Mouse (Mus musculus): Measurements from ENCODE around the gene Cdk15. TPM values are rescaled to one million over a fixed set of nuclear protein-coding genes. Genes with fewer than 3 reads are reported as not detected.

Gene Cdk15
- polyA plus RNA-seq, 1 experiment from 2014 or later, result 0.42 TPM

DNA sequence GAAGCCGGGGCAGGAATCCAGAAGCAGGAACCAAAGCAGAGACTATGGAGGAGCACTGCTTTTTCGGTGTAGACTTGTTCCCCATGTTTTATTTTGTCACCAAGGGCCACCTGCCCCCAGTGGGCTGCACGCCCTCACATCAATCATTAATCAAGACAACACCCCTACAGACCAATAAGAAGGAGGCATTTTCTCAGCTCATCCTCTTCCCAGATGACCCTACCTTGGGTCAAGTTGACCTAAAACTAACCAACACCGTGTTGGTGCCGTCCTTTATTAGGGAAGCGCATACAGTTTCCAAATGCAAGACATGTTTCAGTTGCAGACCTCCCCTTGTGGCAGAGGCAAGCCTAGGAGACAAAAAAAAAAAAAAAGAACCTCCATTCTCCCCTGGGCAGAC lies 132.5 kb downstream of the Cdk15 start:
- Histone ChIP-seq H3K27me3 (replicated peaks) (no peaks in the 10 kb centered on the region), H3K27ac (no peak overlapping the region), H3K4me1 (peaks cover 10% of the 10 kb centered on the region), H3K4me3 (no peak overlapping the region), H3K4me2 (replicated peaks) (no peak overlapping the region), H3K9me3 (no peaks in the 10 kb centered on the region), H3K9ac (no peak overlapping the region), H3K36me3 (no peaks in the 10 kb centered on the region)
- WGBS, result 90% methylated on average over 6 of the region's 6 CpGs
- no peak for ATAC-seq (ENCODE audit: low FRiP score, low read depth)

DNA sequence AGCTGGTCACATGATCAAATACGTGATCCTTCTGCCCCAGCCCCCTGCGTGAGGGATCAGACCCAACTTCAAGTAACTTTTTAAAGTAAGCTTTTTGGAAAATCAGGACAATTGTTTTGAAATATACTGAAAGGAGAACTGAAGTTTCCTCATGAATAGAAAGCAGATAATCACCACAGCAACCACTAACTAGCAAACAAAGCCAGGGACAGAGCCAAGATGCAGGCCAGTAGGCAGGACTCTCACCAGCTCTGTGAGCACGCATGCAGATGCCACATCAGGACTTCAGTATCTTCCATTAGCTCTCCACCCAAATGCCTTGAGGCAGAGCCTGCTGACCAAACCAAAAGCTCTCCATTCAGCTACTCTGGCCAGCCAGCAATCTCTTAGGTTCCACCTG lies 135.0 kb downstream of the Cdk15 start:
- peaks cover 32% of the 10 kb centered on the region for H3K4me1 ChIP-seq
- no peak overlapping the region for H3K4me2 ChIP-seq (replicated peaks)
- H3K9ac ChIP-seq, result no peak overlapping the region
- no peak overlapping the region for H3K4me3 ChIP-seq
- H3K27ac ChIP-seq, result no peak overlapping the region
- no peaks in the 10 kb centered on the region for H3K9me3 ChIP-seq
- no peak for ATAC-seq (ENCODE audit: low FRiP score, low read depth)
- no peaks in the 10 kb centered on the region for H3K36me3 ChIP-seq
- 72% methylated on average over 3 of the region's 3 CpGs for WGBS
- no peaks in the 10 kb centered on the region for H3K27me3 ChIP-seq (replicated peaks)

DNA sequence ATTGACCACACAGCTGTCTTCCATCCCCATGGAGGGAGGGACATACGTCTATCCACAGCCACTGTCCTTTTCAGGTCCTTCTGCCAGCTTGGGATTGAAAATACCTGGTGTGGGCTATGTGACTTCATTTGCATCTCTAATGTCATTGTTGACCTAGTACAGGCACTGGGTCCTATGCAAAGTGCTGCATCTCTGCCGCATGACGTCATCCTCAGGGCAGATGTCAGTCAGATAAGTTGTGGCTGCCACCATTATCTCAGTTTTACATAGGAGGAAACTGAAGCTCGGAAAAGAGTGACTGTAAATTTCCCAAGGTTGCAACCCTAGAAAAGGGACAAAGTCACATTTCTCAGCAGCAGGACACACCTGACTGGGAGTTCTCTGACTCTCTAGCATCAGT lies 137.4 kb downstream of the Cdk15 start:
- peak; percentile 46; the same call in 1 of the 2 replicates for ATAC-seq (ENCODE audit: low FRiP score, low read depth)
- Histone ChIP-seq H3K9me3 (no peaks in the 10 kb centered on the region), H3K4me2 (replicated peaks) (no peak overlapping the region), H3K36me3 (no peaks in the 10 kb centered on the region), H3K9ac (no peak overlapping the region), H3K27ac (no peak overlapping the region), H3K4me3 (no peak overlapping the region), H3K4me1 (peaks cover 24% of the 10 kb centered on the region), H3K27me3 (replicated peaks) (no peaks in the 10 kb centered on the region)
- WGBS, result 62% methylated on average over 4 of the region's 4 CpGs

DNA sequence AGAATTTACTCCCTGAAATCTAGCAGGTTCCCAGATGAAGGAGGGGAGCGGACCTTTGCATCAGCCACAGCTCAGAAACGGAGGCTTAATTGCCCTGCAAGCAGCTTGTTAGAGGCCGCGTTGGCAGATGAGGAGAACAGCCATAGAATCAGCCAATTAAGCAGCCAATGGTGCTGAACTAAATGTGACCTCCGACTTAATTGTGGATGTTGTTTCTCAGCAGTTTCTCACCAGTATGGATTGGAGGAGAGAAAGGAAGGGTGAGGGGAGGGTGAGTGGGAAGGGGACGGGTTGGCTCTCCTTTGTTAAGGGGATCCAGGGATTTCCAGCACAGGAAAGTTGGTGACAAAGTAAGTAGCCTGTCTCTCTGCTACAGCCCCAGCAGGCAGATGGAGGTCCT lies 137.9 kb downstream of the Cdk15 start:
- H3K4me2 ChIP-seq (replicated peaks), result no peak overlapping the region
- WGBS, result 8% methylated on average over 6 of the region's 6 CpGs
- peak; percentile 86 for ATAC-seq (ENCODE audit: low FRiP score, low read depth)
- peaks cover 24% of the 10 kb centered on the region for H3K4me1 ChIP-seq
- H3K9me3 ChIP-seq, result no peaks in the 10 kb centered on the region
- H3K27ac ChIP-seq, result no peak overlapping the region
- no peaks in the 10 kb centered on the region for H3K36me3 ChIP-seq
- no peaks in the 10 kb centered on the region for H3K27me3 ChIP-seq (replicated peaks)
- H3K4me3 ChIP-seq, result no peak overlapping the region
- H3K9ac ChIP-seq, result no peak overlapping the region

DNA sequence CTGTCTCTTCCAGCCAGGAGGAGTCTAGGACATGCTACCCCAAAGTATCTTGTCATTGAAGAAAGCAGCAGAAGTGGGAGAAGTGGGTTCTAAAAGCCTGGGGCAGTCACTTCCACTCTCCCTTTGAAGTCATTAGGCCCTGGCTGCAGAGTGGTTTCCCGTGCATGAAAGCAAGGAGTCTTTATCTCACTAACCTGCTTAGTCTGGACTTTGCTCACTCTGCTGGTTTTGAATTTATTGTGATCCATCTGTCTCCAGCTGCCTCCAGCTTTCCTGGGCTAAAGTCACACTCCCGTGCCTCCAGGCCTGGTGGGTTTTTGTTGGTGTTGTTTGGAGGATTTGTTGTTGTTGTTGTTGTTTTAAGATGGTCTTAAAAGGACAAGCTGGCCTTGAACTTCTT lies 139.3 kb downstream of the Cdk15 start:
- WGBS, result 42% methylated on average over 2 of the region's 2 CpGs
- Histone ChIP-seq H3K9ac (no peak overlapping the region), H3K36me3 (no peaks in the 10 kb centered on the region), H3K27me3 (replicated peaks) (no peaks in the 10 kb centered on the region), H3K9me3 (no peaks in the 10 kb centered on the region), H3K4me3 (no peak overlapping the region), H3K4me2 (replicated peaks) (no peak overlapping the region), H3K4me1 (peaks cover 24% of the 10 kb centered on the region), H3K27ac (no peak overlapping the region)
- no peak for ATAC-seq (ENCODE audit: low FRiP score, low read depth)

DNA sequence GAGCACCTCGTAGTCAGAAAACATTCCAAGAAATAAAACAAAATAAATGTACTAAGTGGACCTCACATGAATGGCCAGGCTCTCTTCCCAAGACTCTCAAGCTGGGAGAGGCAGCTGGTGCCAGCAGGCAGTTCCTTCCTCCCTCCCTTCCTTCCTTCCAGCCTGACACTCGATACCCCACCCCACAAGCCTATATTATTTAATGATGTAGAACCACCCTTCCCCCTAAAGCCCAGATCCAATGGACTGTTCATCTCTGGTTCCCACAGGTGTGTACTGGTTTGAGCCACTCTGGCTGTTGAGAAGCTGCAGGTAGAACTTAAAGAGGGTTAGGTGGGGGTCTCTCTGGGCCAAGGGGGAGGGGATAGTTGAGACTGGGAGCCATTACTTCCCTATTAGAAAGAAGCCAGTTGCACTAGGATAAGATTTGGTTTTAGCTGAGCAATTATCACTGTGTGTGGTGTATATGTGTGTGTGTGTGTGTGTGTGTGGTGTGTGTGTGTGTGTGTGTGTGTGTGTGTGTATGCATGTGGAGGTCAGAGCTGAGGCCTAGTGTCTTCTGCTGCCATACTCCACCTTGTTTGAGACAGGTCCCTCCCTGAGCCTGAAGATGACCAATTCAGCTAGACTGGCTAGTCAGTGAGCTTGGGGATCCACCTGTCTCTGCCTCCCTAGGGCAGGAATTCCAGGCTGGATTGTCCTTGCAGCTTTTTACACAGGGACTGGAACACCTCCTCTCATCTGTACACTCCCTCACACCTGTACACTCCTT lies 143.0 kb downstream of the Cdk15 start:
- Histone ChIP-seq H3K36me3 (no peaks in the 10 kb centered on the region), H3K9me3 (no peaks in the 10 kb centered on the region), H3K4me3 (no peak overlapping the region), H3K27ac (no peak overlapping the region), H3K27me3 (replicated peaks) (no peaks in the 10 kb centered on the region), H3K4me1 (peaks cover 16% of the 10 kb centered on the region), H3K4me2 (replicated peaks) (no peak overlapping the region), H3K9ac (no peak overlapping the region)
- 51% methylated on average over 2 of the region's 2 CpGs for WGBS
- no peak for ATAC-seq (ENCODE audit: low FRiP score, low read depth)

DNA sequence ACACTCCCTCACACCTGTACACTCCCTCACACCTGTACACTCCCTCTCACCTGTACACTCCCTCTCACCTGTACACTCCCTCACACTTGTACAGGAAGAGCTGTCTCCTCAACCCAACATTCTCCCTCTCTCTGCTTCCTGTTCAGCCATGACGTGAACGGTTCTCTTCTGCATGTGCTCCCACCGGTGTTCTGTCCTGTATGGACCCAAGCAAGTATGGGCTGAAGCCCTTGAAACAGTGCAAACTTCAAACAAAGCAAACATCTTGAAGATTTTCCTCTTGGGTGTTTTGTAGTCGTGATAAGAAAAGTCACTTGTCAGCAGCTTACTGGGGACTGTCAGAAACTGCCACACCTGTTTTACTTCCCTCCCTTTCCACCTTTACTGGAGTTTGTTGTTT lies 144.5 kb downstream of the Cdk15 start:
- Histone ChIP-seq H3K9ac (no peak overlapping the region), H3K4me1 (0 out of 2 replicates have a peak, but pooled peaks cover under 1% of the 10 kb centered on the region), H3K9me3 (no peaks in the 10 kb centered on the region), H3K4me2 (replicated peaks) (no peak overlapping the region), H3K27ac (no peak overlapping the region), H3K27me3 (replicated peaks) (no peaks in the 10 kb centered on the region), H3K36me3 (no peaks in the 10 kb centered on the region), H3K4me3 (no peak overlapping the region)
- no peak for ATAC-seq (ENCODE audit: low FRiP score, low read depth)
- WGBS, result 82% methylated on average over 4 of the region's 4 CpGs

Other genes starting within 250 kb of the Cdk15 start
- gene C2cd6, start 162.0 kb upstream of the Cdk15 start, polyA plus RNA-seq (2016; fragmentation: Nextera tagmentation; extraction: Ambion mirVana), result 0.19 TPM in 1 of 2 replicates, not detected in the other
- gene Tmem237, start 136.5 kb upstream of the Cdk15 start, polyA plus RNA-seq (2016; fragmentation: Nextera tagmentation; extraction: Ambion mirVana), result 39.9 and 45.1 TPM in 2 replicates
- 0.42 and 0.46 TPM in 2 replicates for gene Mpp4, start 93.5 kb upstream of the Cdk15 start, polyA plus RNA-seq (2016; fragmentation: Nextera tagmentation; extraction: Ambion mirVana)
- 18.4 and 18.5 TPM in 2 replicates for gene Als2, start 19.7 kb upstream of the Cdk15 start, polyA plus RNA-seq (2016; fragmentation: Nextera tagmentation; extraction: Ambion mirVana)
- 17.4 and 18.3 TPM in 2 replicates for gene Fzd7, start 225.5 kb downstream of the Cdk15 start, polyA plus RNA-seq (2016; fragmentation: Nextera tagmentation; extraction: Ambion mirVana)

Measured in neural tube, embryonic 12.5 days (tissue).